Mouse (Mus musculus): Measurements from ENCODE around the gene Syngr1. TPM values are rescaled to one million over a fixed set of nuclear protein-coding genes. Genes with fewer than 3 reads are reported as not detected.

The Syngr1 gene
- total and polyA plus RNA-seq, 3 experiments = 9.7 to 14.8 (median 11.3) TPM

- in situ Hi-C loops (cut with MboI; ENCODE audit: low pct_ligation_motif_present, low pct_unique_long_range_greater_than_20kb, low sequenced_read_pairs) = no loop called here
- Histone ChIP-seq H3K4me2 (ENCODE audit: insufficient read depth, low read depth, poor library complexity, severe bottlenecking) (no peak overlapping the region), H3K9ac (ENCODE audit: insufficient read depth, low read depth) (no peak overlapping the region)
Observed at GRCm38 (mm10) chr15:80088637-80089036, 2.5 kb upstream of the Syngr1 start.

DNA sequence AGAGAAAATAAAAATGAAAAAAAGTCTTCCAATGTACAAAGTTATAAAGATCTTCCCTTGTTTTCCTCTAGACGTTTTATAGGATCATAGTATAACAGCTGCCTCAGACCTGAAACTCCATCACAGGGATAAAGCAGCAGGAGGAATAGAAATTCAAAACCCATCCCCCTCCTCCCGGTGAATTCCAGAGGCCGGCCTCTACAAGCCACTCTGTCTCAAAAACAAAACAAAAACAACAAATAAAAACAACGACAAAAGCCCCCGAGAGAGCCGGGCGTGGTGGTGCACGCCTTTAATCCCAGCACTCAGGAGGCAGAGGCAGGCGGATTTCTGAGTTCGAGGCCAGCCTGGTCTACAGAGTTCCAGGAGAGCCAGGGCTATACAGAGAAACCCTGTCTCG, 979 bp upstream of the Syngr1 start:
- H3K9me3 ChIP-seq (replicated peaks; ENCODE audit: low read length) = peaks cover 7% of the 10 kb centered on the region
- in situ Hi-C loops (cut with MboI; ENCODE audit: low pct_ligation_motif_present, low pct_unique_long_range_greater_than_20kb, low sequenced_read_pairs) = loop anchor here (10.0 kb wide), 2 partner anchors 135 to 345 kb away; partner anchors contain the start of gene Sun2
- no peaks in the 10 kb centered on the region for H3K79me2 ChIP-seq (replicated peaks; ENCODE audit: control insufficient read depth, extremely low read depth, insufficient read depth, poor library complexity, severe bottlenecking)
- peaks cover 0 to 7% of the 10 kb centered on the region in 2 experiments; a peak in 2 of 4 replicates for H3K4me1 ChIP-seq (ENCODE audit: control insufficient read depth in 1 of 2, insufficient read depth in 2 of 2)
- no peak for DNase-seq (ENCODE audit: extremely low read depth)
- no peak overlapping the region; the same call in 1 of the 2 replicates for H3K9ac ChIP-seq (ENCODE audit: insufficient read depth, low read depth)
- no peak overlapping the region for H3K4me2 ChIP-seq (ENCODE audit: insufficient read depth, low read depth, poor library complexity, severe bottlenecking)
- TF ChIP-seq ELF1 (IDR thresholded peaks at IDR 0.05; ENCODE audit: low read depth, low read length) = no peak
- no peak for TF ChIP-seq RAD21 (IDR thresholded peaks at IDR 0.05; ENCODE audit: low read depth, low read length)
- no peak for TF ChIP-seq HCFC1 (IDR thresholded peaks at IDR 0.05; ENCODE audit: low read depth, low read length)
- peaks cover 24% of the 10 kb centered on the region for H3K27me3 ChIP-seq (replicated peaks)
- H3K36me3 ChIP-seq (replicated peaks in 1 of 2; ENCODE audit: control insufficient read depth in 1 of 2, insufficient read depth in 1 of 2, low read length in 1 of 2) = no peaks in the 10 kb centered on the region
- dilution Hi-C loops (cut with MboI; ENCODE audit: extremely low pct_ligation_motif_present, extremely low pct_unique_long_range_greater_than_20kb, low sequenced_read_pairs) = no loop called here
- H3K27ac ChIP-seq (ENCODE audit: insufficient read depth, low read depth) = no peak overlapping the region
- no peak overlapping the region for H3K4me3 ChIP-seq (replicated peaks in 1 of 3; ENCODE audit: low read depth in 2 of 3, low read length in 2 of 3, poor library complexity in 1 of 3)

More at GRCm38 (mm10) chr15:80088637-80089036, 2.5 kb upstream of the Syngr1 start:
- peaks cover 0 to 7% of the 10 kb centered on the region in 2 experiments; a peak in 2 of 4 replicates for H3K4me1 ChIP-seq (ENCODE audit: control insufficient read depth in 1 of 2, insufficient read depth in 2 of 2)
- no peak for TF ChIP-seq USF1 (IDR thresholded peaks at IDR 0.05; ENCODE audit: low read depth, low read length)
- TF ChIP-seq MAFK (IDR thresholded peaks at IDR 0.05; ENCODE audit: insufficient replicate concordance, low read length) = no peak
- TF ChIP-seq TBP (conservative IDR thresholded peaks at IDR 0.05; ENCODE audit: low read depth, low read length) = no peak
- no peak for TF ChIP-seq ZKSCAN1 (IDR thresholded peaks at IDR 0.05; ENCODE audit: borderline replicate concordance, low read depth, low read length)
- TF ChIP-seq UBTF (IDR thresholded peaks at IDR 0.05; ENCODE audit: low read depth, low read length) = no peak
- no peak for TF ChIP-seq E2F4 (IDR thresholded peaks at IDR 0.05; ENCODE audit: insufficient replicate concordance, low read depth, low read length)
- no peak for TF ChIP-seq MAX (IDR thresholded peaks at IDR 0.05; ENCODE audit: low read length)
- TF ChIP-seq CHD2 (IDR thresholded peaks at IDR 0.05; ENCODE audit: low read length) = no peak
- TF ChIP-seq POLR2A (IDR thresholded peaks at IDR 0.05; ENCODE audit: low read depth, low read length) = no peak
- no peak for TF ChIP-seq ZMIZ1 (IDR thresholded peaks at IDR 0.05; ENCODE audit: low read depth, low read length)
- TF ChIP-seq PAX5 (IDR thresholded peaks at IDR 0.05; ENCODE audit: low read length) = no peak
- TF ChIP-seq ELF1 (IDR thresholded peaks at IDR 0.05; ENCODE audit: low read depth, low read length) = no peak
- TF ChIP-seq NELFE (IDR thresholded peaks at IDR 0.05; ENCODE audit: low read depth, low read length) = peak; percentile 82; the same call in 1 of the 2 replicates
- TF ChIP-seq RCOR1 (conservative IDR thresholded peaks at IDR 0.05; ENCODE audit: low read depth, low read length) = no peak
- peak; percentile 88 for TF ChIP-seq SMC3 (IDR thresholded peaks at IDR 0.05; ENCODE audit: low read depth, low read length)
- peak; percentile 60; the same call in 1 of the 2 replicates for TF ChIP-seq MYC (IDR thresholded peaks at IDR 0.05; ENCODE audit: low read depth, low read length)
- no peak for TF ChIP-seq BHLHE40 (IDR thresholded peaks at IDR 0.05; ENCODE audit: low read depth, low read length)
- no peak for TF ChIP-seq SIN3A (IDR thresholded peaks at IDR 0.05; ENCODE audit: low read length)
- no peak for TF ChIP-seq JUN (IDR thresholded peaks at IDR 0.05; ENCODE audit: insufficient read depth, low read depth, low read length)
- TF ChIP-seq CTCF (conservative IDR thresholded peaks at IDR 0.05 in 1 of 2, IDR thresholded peaks at IDR 0.05 in 1 of 2; ENCODE audit: low read depth in 2 of 2, low read length in 2 of 2) = peak; percentile 60 to 99; a peak in 3 of 4 replicates
- peak; percentile 22; the same call in 1 of the 2 replicates for TF ChIP-seq HCFC1 (IDR thresholded peaks at IDR 0.05; ENCODE audit: low read depth, low read length)
- TF ChIP-seq ETS1 (conservative IDR thresholded peaks at IDR 0.05; ENCODE audit: low read depth, low read length) = no peak
- TF ChIP-seq ZC3H11A (IDR thresholded peaks at IDR 0.05; ENCODE audit: low read depth, low read length) = peak; percentile 11; the same call in 1 of the 2 replicates
- TF ChIP-seq MEF2A (IDR thresholded peaks at IDR 0.05; ENCODE audit: borderline replicate concordance, low read depth, low read length) = no peak
- TF ChIP-seq JUND (conservative IDR thresholded peaks at IDR 0.05; ENCODE audit: low read depth, low read length) = no peak
- TF ChIP-seq CHD1 (IDR thresholded peaks at IDR 0.05; ENCODE audit: low read depth, low read length) = no peak
- no peak for TF ChIP-seq EP300 (IDR thresholded peaks at IDR 0.05; ENCODE audit: low read length)
- peak; percentile 98 for TF ChIP-seq ZNF384 (IDR thresholded peaks at IDR 0.05; ENCODE audit: low read depth, low read length)
- TF ChIP-seq MXI1 (IDR thresholded peaks at IDR 0.05; ENCODE audit: low read depth, low read length) = no peak
- peak; percentile 55 for TF ChIP-seq RAD21 (IDR thresholded peaks at IDR 0.05; ENCODE audit: low read depth, low read length)
- TF ChIP-seq POLR2AphosphoS2 (IDR thresholded peaks at IDR 0.05; ENCODE audit: low read depth, low read length) = no peak
- no peak for TF ChIP-seq NRF1 (IDR thresholded peaks at IDR 0.05; ENCODE audit: low read depth, low read length)
- 0 out of 2 replicates have a peak, but pooled peaks have one; percentile 15 for TF ChIP-seq IRF4 (IDR thresholded peaks at IDR 0.05; ENCODE audit: low read depth, low read length)
- TF ChIP-seq TCF12 (IDR thresholded peaks at IDR 0.05; ENCODE audit: low read depth, low read length) = no peak
- no peak for TF ChIP-seq MAZ (IDR thresholded peaks at IDR 0.05; ENCODE audit: low read depth, low read length)
- no peak for TF ChIP-seq KAT2A (IDR thresholded peaks at IDR 0.05; ENCODE audit: insufficient replicate concordance, low read length)
- no peak for TF ChIP-seq GABPA (IDR thresholded peaks at IDR 0.05; ENCODE audit: insufficient replicate concordance, low read depth, low read length)
- TF ChIP-seq USF2 (conservative IDR thresholded peaks at IDR 0.05; ENCODE audit: low read depth, low read length) = no peak
- H3K27me3 ChIP-seq (replicated peaks) = peaks cover 24% of the 10 kb centered on the region
- no peaks in the 10 kb centered on the region for H3K79me2 ChIP-seq (replicated peaks; ENCODE audit: control insufficient read depth, extremely low read depth, insufficient read depth, poor library complexity, severe bottlenecking)
- peak; percentile 96 for DNase-seq (ENCODE audit: extremely low read depth)
- no peaks in the 10 kb centered on the region for H3K36me3 ChIP-seq (replicated peaks in 1 of 2; ENCODE audit: control insufficient read depth in 1 of 2, insufficient read depth in 1 of 2, low read length in 1 of 2)
- peaks cover 7% of the 10 kb centered on the region for H3K9me3 ChIP-seq (replicated peaks; ENCODE audit: low read length)
- dilution Hi-C loops (cut with MboI; ENCODE audit: extremely low pct_ligation_motif_present, extremely low pct_unique_long_range_greater_than_20kb, low sequenced_read_pairs) = no loop called here
- H3K27ac ChIP-seq (ENCODE audit: insufficient read depth, low read depth) = no peak overlapping the region
- H3K4me3 ChIP-seq (replicated peaks in 1 of 3; ENCODE audit: low read depth in 2 of 3, low read length in 2 of 3, poor library complexity in 1 of 3) = no peak overlapping the region
